Mouse (Mus musculus) liver, adult 2 months (tissue): ENCODE results near the gene Npas2.

Experiments
- CTCF ChIP-seq: fragments of 200-500 bp; IDR thresholded peaks from 2 replicates; pipeline ENCODE4 v1.5.1; 2011; ENCODE audit warnings: low read depth, low read length, control low read depth
- POLR2A ChIP-seq: fragments of 200-500 bp; IDR thresholded peaks from 2 replicates; pipeline ENCODE4 v1.6.1; 2011; ENCODE audit warnings: low read length, control low read depth; ENCODE audit not compliant: insufficient read depth; ENCODE audit errors: extremely low read depth

GRCm38 (mm10) chr1:39391652-39392051 lies 198.1 kb downstream of the Npas2 start:
- no peak for TF ChIP-seq CTCF
- no peak for TF ChIP-seq POLR2A
